In the genomic region with DNA sequence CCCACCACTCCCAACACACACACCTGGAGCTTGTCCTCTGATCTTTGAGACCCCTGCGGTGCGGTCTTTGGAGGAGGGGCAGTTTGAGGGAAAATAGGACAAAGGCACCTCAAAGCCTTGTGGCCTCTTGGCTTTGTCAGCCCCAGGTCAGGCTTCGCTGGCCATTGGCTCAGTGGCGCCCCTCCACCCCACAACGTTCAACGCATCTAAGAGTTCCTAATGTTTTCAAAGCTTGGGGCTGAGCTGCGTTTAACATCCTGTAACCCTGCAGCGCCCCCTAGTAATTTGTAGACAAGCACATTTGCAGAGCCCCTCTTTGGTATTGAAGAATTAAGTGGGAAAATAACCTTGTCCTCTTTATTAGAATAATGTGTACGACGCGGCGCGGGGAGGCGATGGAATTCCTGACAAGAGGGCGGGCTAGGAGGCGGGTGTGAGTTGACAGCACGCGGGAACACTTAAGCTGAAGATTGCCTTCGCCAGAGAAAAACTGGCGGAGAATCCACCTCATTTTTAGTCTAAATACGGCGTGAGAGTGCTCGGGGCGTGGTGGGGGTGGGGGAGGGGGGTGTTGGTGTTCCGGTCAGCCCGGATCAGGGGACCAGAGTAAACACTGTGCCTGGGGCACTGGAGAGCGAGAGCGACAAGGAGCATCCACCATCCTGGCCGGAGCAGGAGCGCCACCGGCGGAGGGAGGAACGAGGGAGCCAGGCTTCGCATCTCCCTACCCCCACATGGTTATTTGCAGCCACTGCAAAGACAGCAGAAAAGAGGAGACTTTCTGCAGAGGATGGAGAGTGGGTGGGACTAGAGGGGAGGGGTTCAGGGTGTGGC, we compare ENCODE assay signal across 7 mouse cellular contexts. TPM values are rescaled to one million over a fixed set of nuclear protein-coding genes. Genes with fewer than 3 reads are reported as not detected.
DNase-seq lines count a peak whose midpoint lies in the region; ATAC-seq and TF ChIP-seq lines count a peak whose summit lies in the region.

No protein-coding gene starts in this region.

- ATAC-seq in embryonic facial prominence, embryonic 12.5 days (ENCODE audit: insufficient number of reproducible peaks, insufficient read depth, low FRiP score, low TSS enrichment) = peak; percentile 59; the same call in 1 of the 2 replicates
- ATAC-seq in kidney, embryonic 14.5 days (ENCODE audit: low FRiP score, low TSS enrichment) = peak; percentile 82
- peak; percentile 69 for ATAC-seq in limb, embryonic 14.5 days (ENCODE audit: low FRiP score, low read depth)
- ATAC-seq in midbrain, embryonic 16.5 days = peak; percentile 87

- peak; percentile 57 to 74 for DNase-seq in heart, adult 9 months (ENCODE audit: low spot score in 2 of 2)
- DNase-seq in limb, embryonic 14.5 days (ENCODE audit: low spot score) = peak; percentile 71
- DNase-seq in splenic B cell, adult 2 months (ENCODE audit: low read depth, low spot score) = peak; percentile 79

- no peaks in the 10 kb centered on the region; the same call in 1 of the 2 replicates for H3K27me3 ChIP-seq in embryonic facial prominence, embryonic 12.5 days
- H3K27me3 ChIP-seq in kidney, embryonic 14.5 days (ENCODE audit: control insufficient read depth, insufficient read depth, low read length) = no peaks in the 10 kb centered on the region
- H3K27me3 ChIP-seq in limb, embryonic 14.5 days (ENCODE audit: control insufficient read depth, insufficient read depth, low read length) = no peaks in the 10 kb centered on the region
- no peaks in the 10 kb centered on the region for H3K27me3 ChIP-seq in midbrain, embryonic 16.5 days (ENCODE audit: control insufficient read depth, insufficient read depth, low read depth, low read length)
- no peaks in the 10 kb centered on the region for H3K27me3 ChIP-seq in splenic B cell, adult 2 months (ENCODE audit: control insufficient read depth, insufficient read depth, low read length, poor library complexity, severe bottlenecking)

- H3K4me2 ChIP-seq in embryonic facial prominence, embryonic 12.5 days (replicated peaks) = peak overlapping the region; percentile 78
- peak overlapping the region; percentile 65 for H3K4me2 ChIP-seq in kidney, embryonic 14.5 days (replicated peaks; ENCODE audit: low read depth, low read length)
- H3K4me2 ChIP-seq in limb, embryonic 14.5 days (replicated peaks; ENCODE audit: low read depth, low read length, severe bottlenecking) = peak overlapping the region; percentile 76
- H3K4me2 ChIP-seq in midbrain, embryonic 16.5 days (ENCODE audit: low read length) = peak overlapping the region; percentile 77

- no peak overlapping the region for H3K4me3 ChIP-seq in bone marrow, adult 2 months (replicated peaks; ENCODE audit: control insufficient read depth, low read depth, low read length)
- peak overlapping the region; percentile 42 for H3K4me3 ChIP-seq in embryonic facial prominence, embryonic 12.5 days
- peak overlapping the region; percentile 34 for H3K4me3 ChIP-seq in kidney, embryonic 14.5 days (ENCODE audit: low read length)
- peak overlapping the region; percentile 39 for H3K4me3 ChIP-seq in limb, embryonic 14.5 days (replicated peaks; ENCODE audit: low read length)
- peak overlapping the region; percentile 50 for H3K4me3 ChIP-seq in midbrain, embryonic 16.5 days (ENCODE audit: low read depth, low read length)

- H3K9me3 ChIP-seq in embryonic facial prominence, embryonic 12.5 days = no peaks in the 10 kb centered on the region
- H3K9me3 ChIP-seq in kidney, embryonic 14.5 days (ENCODE audit: control insufficient read depth, low read length) = no peaks in the 10 kb centered on the region
- H3K9me3 ChIP-seq in limb, embryonic 14.5 days (ENCODE audit: control insufficient read depth, low read length) = no peaks in the 10 kb centered on the region
- H3K9me3 ChIP-seq in midbrain, embryonic 16.5 days (replicated peaks; ENCODE audit: control insufficient read depth, low read length, poor library complexity, severe bottlenecking) = no peaks in the 10 kb centered on the region

- no peak overlapping the region; the same call in 1 of the 2 replicates for H3K27ac ChIP-seq in bone marrow, adult 2 months (ENCODE audit: control insufficient read depth, insufficient read depth, low read depth, low read length, poor library complexity)
- H3K27ac ChIP-seq in embryonic facial prominence, embryonic 12.5 days = peak overlapping the region; percentile 32; the same call in 1 of the 2 replicates
- H3K27ac ChIP-seq in kidney, embryonic 14.5 days (ENCODE audit: low read depth, low read length) = peak overlapping the region; percentile 48; the same call in 1 of the 2 replicates
- no peak overlapping the region for H3K27ac ChIP-seq in limb, embryonic 14.5 days (replicated peaks; ENCODE audit: low read depth, low read length)
- H3K27ac ChIP-seq in midbrain, embryonic 16.5 days (ENCODE audit: low read length) = peak overlapping the region; percentile 83

- TF ChIP-seq CTCF in bone marrow, adult 2 months (IDR thresholded peaks at IDR 0.05; ENCODE audit: control insufficient read depth, insufficient read depth, low read length) = peak; percentile 26; the same call in 1 of the 2 replicates

- no peaks in the 10 kb centered on the region for H3K36me3 ChIP-seq in embryonic facial prominence, embryonic 12.5 days
- H3K36me3 ChIP-seq in kidney, embryonic 14.5 days (ENCODE audit: control insufficient read depth, insufficient read depth, low read length) = no peaks in the 10 kb centered on the region
- no peaks in the 10 kb centered on the region for H3K36me3 ChIP-seq in limb, embryonic 14.5 days (ENCODE audit: control insufficient read depth, insufficient read depth, low read length)
- no peaks in the 10 kb centered on the region for H3K36me3 ChIP-seq in midbrain, embryonic 16.5 days (ENCODE audit: control insufficient read depth, insufficient read depth, low read length)
- no peaks in the 10 kb centered on the region for H3K36me3 ChIP-seq in splenic B cell, adult 2 months (ENCODE audit: control insufficient read depth, insufficient read depth, low read length, poor library complexity, severe bottlenecking)

- H3K9ac ChIP-seq in embryonic facial prominence, embryonic 12.5 days = peak overlapping the region; percentile 51; the same call in 1 of the 2 replicates
- peak overlapping the region; percentile 44; the same call in 1 of the 2 replicates for H3K9ac ChIP-seq in kidney, embryonic 14.5 days (ENCODE audit: low read depth, low read length)
- H3K9ac ChIP-seq in limb, embryonic 14.5 days (ENCODE audit: low read depth, low read length, severe bottlenecking) = peak overlapping the region; percentile 48
- H3K9ac ChIP-seq in midbrain, embryonic 16.5 days (ENCODE audit: low read depth, low read length) = peak overlapping the region; percentile 74

- H3K4me1 ChIP-seq in bone marrow, adult 2 months (ENCODE audit: control insufficient read depth, insufficient read depth, low read length) = peaks cover 5% of the 10 kb centered on the region
- peaks cover 9% of the 10 kb centered on the region; the same call in 1 of the 2 replicates for H3K4me1 ChIP-seq in embryonic facial prominence, embryonic 12.5 days
- peaks cover 8% of the 10 kb centered on the region; the same call in 1 of the 2 replicates for H3K4me1 ChIP-seq in kidney, embryonic 14.5 days (ENCODE audit: control insufficient read depth, insufficient read depth, low read length)
- peaks cover 11% of the 10 kb centered on the region; the same call in 1 of the 2 replicates for H3K4me1 ChIP-seq in limb, embryonic 14.5 days (ENCODE audit: control insufficient read depth, insufficient read depth, low read length)
- peaks cover 6% of the 10 kb centered on the region; the same call in 1 of the 2 replicates for H3K4me1 ChIP-seq in midbrain, embryonic 16.5 days (ENCODE audit: control insufficient read depth, insufficient read depth, low read length)

- TF ChIP-seq POLR2A in bone marrow, adult 2 months (IDR thresholded peaks at IDR 0.05; ENCODE audit: borderline replicate concordance, control insufficient read depth, low read depth, low read length) = no peak
- no peak for TF ChIP-seq POLR2A in limb, embryonic 14.5 days (IDR thresholded peaks at IDR 0.05; ENCODE audit: borderline replicate concordance, extremely low read depth, insufficient read depth, insufficient read length)

- WGBS in bone marrow, adult 2 months = 6% methylated on average over 34 of the region's 34 CpGs
- WGBS in embryonic facial prominence, embryonic 12.5 days = 1% methylated on average over 34 of the region's 34 CpGs
- WGBS in kidney, embryonic 14.5 days = 3% methylated on average over 34 of the region's 34 CpGs
- 2% methylated on average over 34 of the region's 34 CpGs for WGBS in limb, embryonic 14.5 days
- under 1% methylated on average over 34 of the region's 34 CpGs for WGBS in midbrain, embryonic 16.5 days

RNA-seq across cellular contexts. Expression of a gene that starts 28.2 kb away (rescaled TPM):
- 9.3 TPM in 1 of 2 replicates, not detected in the other for polyA plus RNA-seq in bone marrow, adult 2 months (2011; ENCODE audit: insufficient read depth, insufficient read length, low replicate concordance, missing spikeins)
- 9.2 and 10.7 TPM in 2 replicates for polyA plus RNA-seq in embryonic facial prominence, embryonic 12.5 days (2016; fragmentation: Nextera tagmentation; extraction: Ambion mirVana)
- polyA plus RNA-seq in kidney, embryonic 14.5 days (2014; fragmentation: Nextera tagmentation; extraction: Ambion mirVana) = 4.2 and 5.1 TPM in 2 replicates
- polyA plus RNA-seq in limb, embryonic 14.5 days (2012; rRNA removed) = 53.5 and 60.7 TPM in 2 replicates
- polyA plus RNA-seq in limb, embryonic 14.5 days (2014; fragmentation: Nextera tagmentation; extraction: Ambion mirVana) = 27.2 and 37.8 TPM in 2 replicates
- polyA plus RNA-seq in midbrain, embryonic 16.5 days (2015; fragmentation: Nextera tagmentation; extraction: Ambion mirVana) = not detected in 2 replicates

RNA-seq across cellular contexts. Expression of a gene that starts 29.0 kb away (rescaled TPM):
- 6.7 TPM in 1 of 2 replicates, not detected in the other for polyA plus RNA-seq in bone marrow, adult 2 months (2011; ENCODE audit: insufficient read depth, insufficient read length, low replicate concordance, missing spikeins)
- 0.75 and 0.91 TPM in 2 replicates for polyA plus RNA-seq in embryonic facial prominence, embryonic 12.5 days (2016; fragmentation: Nextera tagmentation; extraction: Ambion mirVana)
- 0.10 TPM in 1 of 2 replicates, not detected in the other for polyA plus RNA-seq in kidney, embryonic 14.5 days (2014; fragmentation: Nextera tagmentation; extraction: Ambion mirVana)
- polyA plus RNA-seq in limb, embryonic 14.5 days (2012; rRNA removed) = 0.03 and 0.23 TPM in 2 replicates
- not detected in 2 replicates for polyA plus RNA-seq in limb, embryonic 14.5 days (2014; fragmentation: Nextera tagmentation; extraction: Ambion mirVana)
- 0.46 and 0.89 TPM in 2 replicates for polyA plus RNA-seq in midbrain, embryonic 16.5 days (2015; fragmentation: Nextera tagmentation; extraction: Ambion mirVana)

RNA-seq across cellular contexts. Expression of a gene that starts 30.7 kb away (rescaled TPM):
- 73.1 and 109 TPM in 2 replicates for polyA plus RNA-seq in bone marrow, adult 2 months (2011; ENCODE audit: insufficient read depth, insufficient read length, low replicate concordance, missing spikeins)
- polyA plus RNA-seq in embryonic facial prominence, embryonic 12.5 days (2016; fragmentation: Nextera tagmentation; extraction: Ambion mirVana) = 59.1 and 60.5 TPM in 2 replicates
- polyA plus RNA-seq in kidney, embryonic 14.5 days (2014; fragmentation: Nextera tagmentation; extraction: Ambion mirVana) = 61.4 and 83.5 TPM in 2 replicates
- 122 and 157 TPM in 2 replicates for polyA plus RNA-seq in limb, embryonic 14.5 days (2012; rRNA removed)
- 94.5 and 103 TPM in 2 replicates for polyA plus RNA-seq in limb, embryonic 14.5 days (2014; fragmentation: Nextera tagmentation; extraction: Ambion mirVana)
- 37.8 and 40.7 TPM in 2 replicates for polyA plus RNA-seq in midbrain, embryonic 16.5 days (2015; fragmentation: Nextera tagmentation; extraction: Ambion mirVana)

RNA-seq across cellular contexts. Expression of a gene that starts 56.0 kb away (rescaled TPM):
- polyA plus RNA-seq in bone marrow, adult 2 months (2011; ENCODE audit: insufficient read depth, insufficient read length, low replicate concordance, missing spikeins) = 43.4 and 56.4 TPM in 2 replicates
- 137 and 153 TPM in 2 replicates for polyA plus RNA-seq in embryonic facial prominence, embryonic 12.5 days (2016; fragmentation: Nextera tagmentation; extraction: Ambion mirVana)
- polyA plus RNA-seq in kidney, embryonic 14.5 days (2014; fragmentation: Nextera tagmentation; extraction: Ambion mirVana) = 154 and 192 TPM in 2 replicates
- 98.3 and 113 TPM in 2 replicates for polyA plus RNA-seq in limb, embryonic 14.5 days (2012; rRNA removed)
- polyA plus RNA-seq in limb, embryonic 14.5 days (2014; fragmentation: Nextera tagmentation; extraction: Ambion mirVana) = 146 and 147 TPM in 2 replicates
- polyA plus RNA-seq in midbrain, embryonic 16.5 days (2015; fragmentation: Nextera tagmentation; extraction: Ambion mirVana) = 115 and 118 TPM in 2 replicates

RNA-seq across cellular contexts. Expression of a gene that starts 56.6 kb away (rescaled TPM):
- polyA plus RNA-seq in bone marrow, adult 2 months (2011; ENCODE audit: insufficient read depth, insufficient read length, low replicate concordance, missing spikeins) = 16.2 and 19.1 TPM in 2 replicates
- 43.1 and 45.4 TPM in 2 replicates for polyA plus RNA-seq in embryonic facial prominence, embryonic 12.5 days (2016; fragmentation: Nextera tagmentation; extraction: Ambion mirVana)
- 23.1 and 28.0 TPM in 2 replicates for polyA plus RNA-seq in kidney, embryonic 14.5 days (2014; fragmentation: Nextera tagmentation; extraction: Ambion mirVana)
- 90.7 and 113 TPM in 2 replicates for polyA plus RNA-seq in limb, embryonic 14.5 days (2012; rRNA removed)
- 24.5 and 28.5 TPM in 2 replicates for polyA plus RNA-seq in limb, embryonic 14.5 days (2014; fragmentation: Nextera tagmentation; extraction: Ambion mirVana)
- polyA plus RNA-seq in midbrain, embryonic 16.5 days (2015; fragmentation: Nextera tagmentation; extraction: Ambion mirVana) = 150 and 155 TPM in 2 replicates

Comparison
In these comparisons a context has a peak if more than half of its experiments do, and no peak if none do; other contexts are left out.
1. H3K27ac ChIP-seq: peak in embryonic facial prominence, embryonic 12.5 days (single experiment), kidney, embryonic 14.5 days (single experiment) and midbrain, embryonic 16.5 days (single experiment); none in bone marrow, adult 2 months (single experiment) and limb, embryonic 14.5 days (single experiment).
2. Peak in every context shown above with its lines, with median percentiles within 50 percentile points of each other: ATAC-seq, H3K4me2 ChIP-seq, H3K9ac ChIP-seq and DNase-seq.